Mouse (Mus musculus): ENCODE measurements at regions not wholly inside any gene's neighbourhood (a gene's known extent, or its start where the extent isn't known, plus 50 kb on each side); places are given as distances from the start of the nearest gene placed in this dataset.
"Not testable (repeated sequence)": the region's sequence is repeated elsewhere in the genome, so short reads cannot be mapped to it uniquely, and the experiment has no call there.

- DNase-seq = no peak
These were observed 75.0 kb downstream of the Suds3 start for GRCm38 (mm10) chr5:117040878-117041277.

DNA sequence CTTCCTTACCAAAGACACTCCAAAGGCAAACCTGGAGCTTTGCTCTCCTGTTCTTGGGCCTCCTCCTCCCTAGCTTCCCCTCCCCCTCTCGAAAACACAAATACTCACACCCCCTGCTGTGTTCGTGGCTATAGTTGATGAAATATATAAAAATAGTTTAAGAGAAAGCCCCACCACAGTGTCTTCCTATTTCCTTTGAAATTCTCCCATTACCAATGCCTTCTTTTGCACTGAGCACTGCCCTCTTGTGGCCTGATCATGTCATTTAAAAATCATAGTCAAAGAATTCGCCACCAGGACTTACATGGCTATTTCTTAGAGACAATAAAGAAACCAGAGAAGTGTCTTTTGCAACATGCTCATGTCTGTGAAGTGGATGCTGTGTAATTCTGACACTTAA lies 78.7 kb downstream of the Suds3 start:
- DNase-seq = peak; percentile 36

DNA sequence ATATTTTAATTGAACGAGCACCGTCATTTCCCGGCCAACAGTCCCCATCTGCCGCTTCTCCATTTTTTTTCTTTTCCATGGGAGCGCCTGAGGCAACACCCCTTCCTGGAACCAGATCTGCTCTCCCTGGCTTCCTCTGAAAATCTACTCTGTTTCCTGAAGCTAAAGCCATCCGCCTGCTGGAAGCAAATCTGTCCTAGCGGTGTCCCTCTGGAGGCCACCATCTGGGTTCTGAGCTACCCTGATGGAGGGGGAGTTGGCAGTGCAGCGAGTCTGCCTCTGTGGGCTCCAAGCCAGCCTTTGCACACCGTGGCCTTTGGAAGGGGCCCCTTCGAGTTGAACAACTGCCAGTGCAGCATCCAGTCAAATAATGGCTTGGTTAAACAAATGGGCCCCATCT lies 83.8 kb downstream of the Suds3 start:
- DNase-seq = no peak

DNA sequence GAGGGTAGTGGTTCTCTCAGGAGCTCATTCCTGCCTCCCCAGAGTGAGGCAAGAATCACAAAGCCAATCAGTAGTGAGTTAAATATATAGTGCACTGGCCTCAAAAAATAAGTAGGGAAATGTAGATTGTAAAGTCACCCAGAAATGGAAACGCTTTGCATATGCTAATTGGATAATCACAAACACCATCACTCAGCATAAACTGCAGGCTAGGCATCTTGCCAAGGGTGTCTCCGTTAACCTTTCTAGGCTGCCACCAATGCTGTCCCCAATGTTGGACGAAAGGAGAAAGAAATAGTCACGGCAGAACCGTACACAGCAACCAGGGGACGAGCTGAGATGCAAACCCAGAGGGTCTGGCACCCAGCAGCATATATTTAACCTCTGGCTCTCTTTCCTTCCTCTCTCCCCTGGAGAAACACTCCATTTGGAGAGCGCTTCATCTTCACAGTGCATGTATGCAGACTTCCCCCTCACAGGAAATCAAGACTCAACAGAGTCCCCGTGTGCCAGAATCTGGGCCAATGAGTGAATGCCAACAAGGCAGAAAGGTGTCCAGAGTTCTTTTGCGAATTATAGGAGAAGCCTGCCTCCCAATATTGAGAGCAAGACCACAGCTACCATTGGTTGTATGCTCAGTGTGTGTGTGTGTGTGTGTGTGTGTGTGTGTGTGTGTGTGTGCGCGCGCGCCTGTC lies 90.1 kb downstream of the Suds3 start:
- no peak for DNase-seq

DNA sequence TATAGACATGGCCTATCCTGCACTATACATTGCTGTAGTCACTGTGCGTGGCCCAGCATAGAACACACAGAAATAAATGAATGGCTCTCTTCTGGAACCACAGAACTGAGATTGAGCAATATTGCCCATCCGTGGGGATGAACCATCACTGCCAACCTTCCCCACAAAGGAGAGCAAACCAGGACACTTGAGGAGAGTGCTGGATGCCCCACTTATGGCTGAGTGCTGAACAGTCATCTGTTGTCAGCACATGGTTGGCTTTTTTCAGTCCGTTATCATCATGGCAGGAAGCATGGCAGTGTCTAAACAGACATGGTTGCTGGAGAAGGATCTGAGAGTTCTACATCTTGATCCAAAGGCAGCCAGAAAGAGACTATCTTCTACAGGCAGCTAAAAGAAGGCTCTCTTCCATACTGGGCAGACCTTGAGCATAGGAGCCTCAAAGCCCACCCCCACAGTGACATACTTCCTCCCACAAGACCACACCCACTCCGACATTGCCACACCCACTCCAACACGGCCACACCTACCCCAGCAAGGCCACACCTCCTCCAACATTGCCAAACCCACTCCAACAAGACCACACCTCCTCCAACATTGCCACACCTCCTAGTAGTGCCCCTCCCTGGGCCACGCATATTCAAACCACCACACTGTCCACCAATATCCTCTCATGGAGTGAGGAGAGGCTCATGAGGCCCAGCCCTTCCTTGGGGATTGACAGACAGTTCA lies 97.3 kb downstream of the Suds3 start:
- DNase-seq = no peak

GRCm38 (mm10) chr5:117011128-117011527 lies 104.8 kb downstream of the Suds3 start:
- DNase-seq = no peak

DNA sequence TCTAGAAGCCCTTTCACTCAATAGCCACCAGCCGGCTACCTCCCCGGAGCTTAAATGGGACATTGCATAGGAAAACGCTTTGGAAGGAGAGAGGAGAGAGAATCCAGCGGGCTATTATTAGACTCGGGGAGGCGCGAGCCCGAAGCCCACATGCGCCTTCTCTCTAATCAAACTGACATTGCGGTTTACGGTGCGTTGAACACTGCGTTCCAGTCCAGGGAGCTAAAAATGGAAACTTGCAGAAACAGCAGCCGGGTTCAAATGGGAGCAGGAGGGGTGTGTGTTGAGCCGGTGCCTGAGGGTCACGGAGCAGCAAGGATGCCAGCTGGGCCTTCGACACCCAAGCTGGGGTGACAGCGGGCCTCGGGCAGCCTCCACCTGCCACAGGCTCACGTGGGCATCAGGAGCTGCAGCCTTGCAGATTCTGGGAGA lies 115.1 kb downstream of the Suds3 start:
- DNase-seq = peak; percentile 77

DNA sequence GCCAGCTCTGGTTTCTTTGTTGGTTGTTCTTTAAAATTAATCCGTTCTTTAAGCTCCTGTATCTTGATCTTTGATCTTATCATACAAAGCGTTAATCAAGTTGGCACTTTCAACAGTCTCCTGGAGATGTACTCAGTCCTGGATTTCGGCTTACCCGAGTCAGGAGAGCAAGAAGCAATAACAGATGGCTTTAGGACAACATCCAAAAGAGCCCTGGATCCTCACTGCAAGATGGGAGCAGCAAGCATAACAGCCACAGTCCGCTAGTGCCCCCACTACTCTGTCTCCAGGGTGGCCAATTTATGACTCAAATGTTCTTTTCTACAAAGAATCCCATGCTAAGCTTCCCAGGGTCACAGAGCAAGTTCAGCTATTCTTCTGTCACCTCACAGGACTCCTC lies 121.4 kb downstream of the Suds3 start:
- no peak for DNase-seq

DNA sequence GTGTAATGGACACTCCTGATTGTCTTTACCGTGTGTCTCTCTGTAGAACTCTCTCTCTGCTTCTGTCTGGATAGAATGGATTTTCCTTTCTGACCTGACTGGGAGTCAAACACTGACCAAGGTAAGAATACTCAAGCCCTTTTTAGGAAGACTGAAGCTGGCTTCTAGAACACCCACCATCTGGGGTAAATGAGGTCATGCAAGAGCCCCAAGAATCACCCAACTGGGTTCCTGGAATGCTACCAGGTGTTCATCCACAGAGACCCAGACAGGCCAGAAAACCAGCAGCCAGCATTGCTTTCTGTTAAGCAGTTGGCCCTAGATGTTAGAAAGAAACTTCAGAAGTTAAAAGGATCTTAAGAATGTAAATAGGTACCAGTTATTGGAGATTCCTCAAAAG lies 122.2 kb downstream of the Suds3 start:
- no peak for DNase-seq

- DNase-seq = no peak
These were observed 124.5 kb downstream of the Suds3 start for GRCm38 (mm10) chr5:116991461-116991860.

- not testable (repeated sequence) for DNase-seq
These were observed 144.4 kb downstream of the Suds3 start for GRCm38 (mm10) chr5:116971474-116971873.

DNA sequence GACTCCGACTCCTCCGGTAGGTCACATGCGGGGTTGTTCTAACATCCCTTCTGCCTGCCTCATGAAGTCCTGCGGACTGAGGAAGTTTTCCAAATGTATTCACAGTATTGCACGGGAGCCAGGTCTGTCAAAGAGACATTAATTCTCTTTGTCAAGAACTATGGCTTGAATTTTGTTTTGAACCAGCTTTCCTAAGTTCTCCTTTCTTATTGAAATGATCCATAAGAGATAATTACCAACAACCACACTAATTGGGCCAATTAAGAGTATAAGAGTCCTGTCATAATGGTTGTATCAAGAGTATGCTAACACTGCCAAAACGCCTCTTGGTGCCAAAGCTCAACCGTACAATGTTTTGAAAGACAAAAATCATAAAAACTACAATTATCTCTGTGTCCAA lies 151.7 kb downstream of the Suds3 start:
- no peak for DNase-seq

DNA sequence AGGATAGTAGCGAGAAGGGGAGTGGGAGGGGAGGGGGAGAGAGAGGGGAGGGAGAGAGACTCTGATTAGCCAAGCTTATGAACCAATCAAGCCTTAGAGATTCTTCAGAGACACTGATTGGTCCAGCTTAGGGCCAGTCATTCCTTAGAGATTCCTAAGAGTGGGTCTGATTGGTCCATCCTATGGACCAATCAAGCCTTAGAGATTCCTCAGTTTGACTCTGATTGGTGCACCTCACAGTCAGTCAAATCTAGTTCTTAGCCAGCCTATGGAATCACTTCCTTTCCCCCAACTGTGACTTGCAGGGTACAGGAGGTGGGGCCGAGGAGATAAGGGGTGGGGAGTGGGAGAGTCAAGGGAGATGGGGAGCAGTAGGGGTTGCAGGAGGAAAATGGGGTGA lies 152.8 kb downstream of the Suds3 start:
- no peak for DNase-seq

DNA sequence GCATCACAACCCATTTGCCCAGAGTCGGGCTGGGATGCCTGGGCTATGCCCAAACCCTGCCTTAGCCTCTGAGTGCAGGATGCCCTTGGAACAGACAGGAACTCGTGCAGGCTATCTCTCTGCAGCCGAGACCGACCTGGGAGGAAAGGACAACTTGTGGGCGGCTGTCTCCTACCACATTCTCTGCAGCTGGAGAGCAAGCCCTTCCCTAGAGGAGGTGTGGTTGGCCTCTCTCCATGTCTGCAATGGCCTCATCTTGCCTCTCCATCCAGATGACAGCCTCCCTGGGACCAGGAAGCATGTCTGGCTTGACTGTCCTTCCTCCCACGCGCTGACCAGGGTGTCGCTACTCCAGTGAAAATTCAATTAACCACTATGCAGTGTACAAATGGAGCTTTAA lies 155.9 kb downstream of the Suds3 start:
- no peak for DNase-seq

DNA sequence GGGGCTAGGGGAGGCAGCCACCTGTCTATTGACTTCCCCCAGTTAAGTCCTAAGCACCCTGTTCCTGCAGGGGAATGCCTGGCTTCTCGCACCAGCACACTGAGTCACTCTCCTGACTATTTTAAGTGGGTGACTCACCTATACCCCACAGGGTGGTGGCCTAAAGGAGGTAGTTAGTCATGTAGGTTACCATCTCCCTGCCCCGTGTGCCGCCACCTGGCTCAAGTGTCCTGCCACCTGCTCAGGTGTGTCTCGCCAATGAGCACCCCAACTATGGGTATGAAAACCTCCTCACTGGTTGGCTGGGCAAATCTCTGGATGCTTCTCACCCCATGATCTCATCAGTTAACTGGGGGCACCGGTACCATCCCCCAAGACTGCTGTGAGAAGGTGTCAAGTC lies 157.8 kb downstream of the Suds3 start:
- DNase-seq = no peak

GRCm38 (mm10) chr5:116956572-116956971 lies 159.3 kb downstream of the Suds3 start:
- no peak for DNase-seq

DNA sequence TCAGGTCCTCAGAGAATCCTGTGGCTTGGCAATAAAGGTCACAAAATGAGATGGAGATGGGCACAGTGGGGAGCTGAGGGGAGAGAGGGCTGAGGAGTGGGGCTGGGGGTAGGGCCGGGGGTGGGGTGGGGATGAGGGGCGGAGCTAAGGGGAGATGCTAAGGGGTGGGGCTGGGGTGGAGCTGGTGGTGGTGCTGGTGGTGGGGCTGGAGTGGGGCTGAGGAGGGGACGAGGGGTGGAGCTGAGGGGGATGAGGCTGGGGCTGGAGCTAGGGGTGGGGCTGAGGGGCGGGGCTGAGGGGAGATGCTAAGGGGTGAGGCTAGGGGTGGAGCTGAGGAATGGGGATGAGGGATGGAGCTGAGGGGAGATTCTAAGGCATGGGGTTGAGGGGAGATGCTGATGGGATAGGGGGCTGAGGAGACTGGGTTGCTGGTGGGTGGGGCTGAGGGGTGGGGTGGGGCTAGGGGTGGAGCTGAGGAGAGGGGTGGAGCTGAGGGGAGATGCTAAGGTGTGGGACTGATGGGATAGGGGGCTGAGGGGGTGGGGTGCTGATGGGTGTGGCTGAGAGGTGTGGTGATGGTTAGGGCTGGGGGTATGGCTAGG lies 165.5 kb downstream of the Suds3 start:
- DNase-seq = no peak

DNA sequence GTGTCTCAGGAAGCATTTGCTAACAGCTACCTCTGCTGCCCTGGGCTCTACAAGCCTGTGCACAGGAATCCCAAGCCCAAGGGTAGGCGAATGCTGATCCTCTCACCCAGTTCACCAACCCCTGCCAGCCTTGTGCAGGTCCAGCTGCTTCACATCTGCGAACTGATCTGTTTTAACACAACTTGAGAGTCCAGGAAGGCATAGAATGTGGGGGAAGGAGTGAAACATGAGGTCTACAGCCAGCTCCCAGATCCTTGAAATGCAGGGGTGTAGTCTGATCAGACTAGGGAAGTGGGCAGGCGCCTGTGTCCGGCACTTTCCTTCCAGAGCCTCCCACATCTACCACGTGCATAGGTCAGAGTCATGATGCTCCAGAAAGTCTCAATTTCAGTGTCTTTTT lies 181.3 kb downstream of the Suds3 start:
- DNase-seq = no peak

DNA sequence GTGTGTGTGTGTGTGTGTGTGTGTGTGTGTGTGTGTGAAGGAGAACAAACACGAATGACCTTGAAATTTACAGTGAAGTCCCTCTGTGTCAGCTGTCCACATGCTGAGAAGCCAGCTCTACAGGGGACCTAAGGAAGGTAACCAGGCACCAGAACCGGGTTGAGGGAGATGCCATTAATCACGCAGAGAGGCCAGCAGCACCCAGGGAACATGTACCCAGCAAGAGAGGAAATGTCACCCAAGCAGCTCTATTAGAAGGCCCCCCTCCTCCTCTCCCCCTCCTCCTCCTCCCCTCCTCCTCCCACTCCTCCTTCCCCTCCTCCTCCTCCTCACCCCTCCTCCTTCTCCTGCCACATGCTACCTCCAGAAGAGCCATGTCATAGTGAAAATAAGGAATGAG lies 181.8 kb downstream of the Suds3 start:
- DNase-seq = no peak

GRCm38 (mm10) chr5:116933105-116933504 lies 182.8 kb downstream of the Suds3 start:
- no peak for DNase-seq

DNA sequence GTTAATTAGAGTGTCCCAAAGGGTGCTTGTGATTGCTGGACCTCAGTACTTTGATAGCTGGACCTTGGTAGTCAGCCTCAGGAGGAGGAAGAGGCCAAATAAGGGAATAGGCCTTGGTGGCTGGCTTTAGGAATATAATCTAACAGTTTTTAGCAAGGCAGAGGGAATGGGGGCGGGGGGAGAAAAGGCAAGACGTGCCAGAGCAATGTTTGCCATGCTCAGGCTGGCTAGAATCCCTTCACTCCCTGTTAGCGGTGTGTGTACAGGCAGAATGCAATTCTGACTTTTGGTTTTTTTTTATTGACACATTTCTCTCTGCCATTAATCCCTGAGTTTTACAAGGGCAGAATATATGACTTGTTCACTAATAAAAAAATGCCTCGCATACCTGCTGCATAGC lies 192.2 kb downstream of the Suds3 start:
- no peak for DNase-seq

GRCm38 (mm10) chr5:116922059-116922671 lies 193.7 kb downstream of the Suds3 start:
- no peak for DNase-seq

DNA sequence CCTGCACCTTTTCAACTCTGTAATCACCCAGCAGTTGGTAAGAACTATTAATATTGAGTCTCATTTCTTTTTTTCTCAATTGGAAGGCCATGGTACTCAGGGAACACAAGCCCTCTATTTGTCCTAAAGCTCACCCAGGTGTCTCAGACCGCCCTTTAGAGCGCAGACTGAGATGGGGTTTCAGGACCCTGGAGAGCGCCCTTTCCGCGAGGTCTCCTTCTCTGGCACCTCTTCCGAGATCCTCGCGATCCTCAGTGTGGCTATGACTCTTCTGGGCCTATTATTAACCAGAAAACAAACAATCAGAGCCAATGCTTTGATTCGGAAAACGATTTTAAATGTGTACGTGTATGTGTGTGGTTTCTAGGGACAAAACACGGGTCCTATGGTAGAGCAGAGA lies 201.0 kb downstream of the Suds3 start:
- DNase-seq = peak; percentile 37

- DNase-seq = no peak
These were observed 215.1 kb downstream of the Suds3 start for GRCm38 (mm10) chr5:116900846-116901245.
